Mouse (Mus musculus): Measurements from ENCODE around the gene Adprm.
"Not testable (repeated sequence)": the region's sequence is repeated elsewhere in the genome, so short reads cannot be mapped to it uniquely, and the experiment has no call there.

The Adprm gene

DNA sequence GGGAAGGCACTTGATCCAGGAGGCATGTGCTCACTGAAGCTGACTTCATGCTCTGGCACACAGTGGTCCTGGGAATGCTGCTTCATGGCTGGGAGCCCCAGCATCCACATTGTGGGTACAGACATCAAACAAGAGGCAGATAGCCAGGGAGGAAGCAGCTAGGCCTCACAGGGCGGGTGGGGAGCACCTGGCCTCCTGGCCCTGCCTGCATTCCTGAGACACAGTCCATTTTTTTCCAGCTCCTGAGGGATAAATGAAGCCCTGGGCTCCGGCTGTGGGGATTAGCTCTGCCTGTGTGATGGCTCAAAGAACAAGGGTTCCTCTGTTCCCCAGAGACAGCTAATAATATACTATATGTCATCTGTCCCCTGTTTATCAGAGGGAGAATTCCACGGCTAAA is 22.6 kb upstream of the Adprm start:
- no peak for DNase-seq

- no peak for DNase-seq
Measured at GRCm38 (mm10) chr11:67072615-67073130, 20.3 kb upstream of the Adprm start.

GRCm38 (mm10) chr11:67067741-67068140 is 15.3 kb upstream of the Adprm start:
- no peak for DNase-seq

GRCm38 (mm10) chr11:67062726-67063125 is 10.3 kb upstream of the Adprm start:
- DNase-seq, result no peak

DNA sequence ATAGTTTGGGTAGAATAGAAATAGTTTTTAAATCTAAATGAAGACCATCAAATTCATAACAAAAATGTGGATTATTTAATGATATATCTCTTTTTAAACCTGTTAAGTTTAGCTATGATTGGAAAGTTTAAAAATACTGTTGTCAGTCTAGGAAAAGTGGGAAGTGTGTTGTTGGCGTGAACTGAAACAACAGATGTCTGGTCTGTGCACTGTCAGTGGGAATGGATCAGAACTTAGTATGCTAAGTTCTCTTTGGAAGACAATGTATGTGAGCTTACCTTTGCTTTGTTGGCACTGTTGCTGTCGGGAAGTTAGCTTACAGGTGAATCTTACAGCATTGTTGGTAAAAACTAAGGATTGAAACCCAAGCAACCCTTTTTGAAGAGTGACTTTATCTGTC is 8.9 kb upstream of the Adprm start:
- DNase-seq, result no peak

DNA sequence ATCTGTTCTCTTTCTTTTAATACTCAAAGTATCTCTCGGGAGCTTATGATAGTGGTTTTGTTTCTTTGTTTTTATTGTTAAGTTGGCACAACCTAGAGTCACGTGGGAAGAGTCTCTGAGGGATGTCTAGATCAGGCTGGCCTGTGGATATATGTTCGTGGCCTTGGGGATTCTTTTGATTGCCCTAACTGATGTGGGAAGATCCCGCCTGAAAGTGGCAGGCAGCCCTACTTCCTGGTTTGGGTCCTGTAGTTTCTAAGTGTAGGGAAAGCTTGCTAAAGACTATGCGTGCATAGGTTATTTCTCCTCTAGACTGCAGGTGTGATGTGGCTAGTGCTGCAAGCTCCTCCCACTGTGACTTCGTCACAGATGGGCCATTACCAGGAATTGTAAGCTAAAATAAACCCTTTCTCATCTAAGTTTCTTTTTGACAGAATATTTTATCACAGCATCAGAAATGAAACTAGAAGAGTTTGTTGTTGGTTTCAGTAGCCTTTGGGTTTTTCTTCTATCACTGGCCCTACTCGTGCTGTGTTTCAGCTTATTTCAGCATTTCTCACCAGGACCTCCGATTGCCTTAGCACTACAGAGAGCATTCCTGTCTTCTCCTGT is 2.5 kb upstream of the Adprm start:
- DNase-seq, result no peak

DNA sequence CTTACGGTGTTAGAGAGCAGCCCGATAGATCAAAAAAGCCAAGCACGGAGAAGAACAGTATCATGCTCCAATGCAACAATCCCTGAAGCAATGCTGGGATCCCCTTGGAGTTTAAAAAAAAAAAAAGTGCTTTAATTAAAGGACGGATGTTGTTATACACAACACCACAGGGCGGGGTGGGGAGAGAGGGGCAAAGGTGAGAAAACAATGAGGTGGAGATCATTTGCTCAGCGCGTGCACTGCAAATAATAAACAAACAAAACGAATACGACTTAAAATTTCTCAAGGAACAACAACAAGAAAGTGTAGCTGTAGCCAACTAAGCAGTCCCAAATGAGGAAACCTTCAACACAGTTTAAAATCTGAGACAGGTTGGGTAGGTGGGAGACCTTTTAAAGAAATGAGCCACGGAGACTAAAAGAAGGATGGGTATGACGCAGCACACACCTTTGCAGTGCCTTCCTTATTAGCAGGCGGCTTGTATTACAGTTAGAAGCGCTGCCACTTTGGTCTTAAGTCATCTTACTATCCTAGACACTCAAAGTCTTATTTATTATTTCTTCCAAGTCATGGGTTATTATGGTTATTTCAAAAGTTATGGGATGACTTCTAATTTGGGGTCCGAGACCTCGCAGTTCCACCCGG is 596 bp downstream of the Adprm start:
- DNase-seq, result no peak

GRCm38 (mm10) chr11:67049256-67049655 is 3.1 kb downstream of the Adprm start:
- no peak for DNase-seq

DNA sequence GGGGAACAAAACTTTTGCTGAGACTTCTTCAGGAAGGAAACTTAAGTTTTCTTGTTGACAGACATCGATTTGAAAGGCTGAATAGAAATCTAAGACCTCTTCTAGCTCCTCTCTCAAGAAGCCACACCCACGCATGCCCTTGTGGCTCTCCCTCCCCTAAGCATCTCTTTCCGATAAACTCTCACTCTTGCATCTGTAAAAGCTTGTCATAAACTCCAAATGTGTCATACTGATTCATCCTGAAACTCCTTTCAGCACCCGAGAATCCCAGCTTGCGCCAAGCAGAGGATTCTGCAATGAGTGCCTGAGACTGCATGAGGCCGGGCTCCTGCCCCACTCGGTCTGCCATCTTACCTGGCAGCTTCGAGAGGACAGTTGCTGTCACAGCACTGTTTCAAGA is 3.9 kb downstream of the Adprm start:
- DNase-seq, result no peak

GRCm38 (mm10) chr11:67047199-67047598 is 5.2 kb downstream of the Adprm start:
- DNase-seq, result no peak

DNA sequence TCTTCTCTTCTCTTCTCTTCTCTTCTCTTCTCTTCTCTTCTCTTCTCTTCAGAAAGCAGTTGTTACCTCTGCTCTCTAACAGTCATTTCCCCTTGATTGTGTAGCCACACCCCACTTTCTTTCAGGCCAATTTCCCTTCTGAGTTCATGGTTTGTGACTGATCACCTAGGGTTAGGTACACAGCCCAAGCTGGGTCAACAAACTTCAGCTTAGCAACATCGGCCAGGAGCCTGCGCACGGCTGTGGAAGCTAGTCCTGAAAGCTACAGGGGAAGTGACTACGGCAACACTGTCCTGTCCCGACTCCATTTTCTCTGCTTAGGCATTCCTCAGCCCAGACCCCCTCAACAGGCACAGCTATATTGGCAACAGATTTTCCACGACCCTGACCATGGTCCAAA is 7.4 kb downstream of the Adprm start:
- no peak for DNase-seq

- DNase-seq, result no peak
Measured at GRCm38 (mm10) chr11:67043007-67043406, 9.4 kb downstream of the Adprm start.

GRCm38 (mm10) chr11:67040483-67040882 is 11.9 kb downstream of the Adprm start:
- no peak for DNase-seq

DNA sequence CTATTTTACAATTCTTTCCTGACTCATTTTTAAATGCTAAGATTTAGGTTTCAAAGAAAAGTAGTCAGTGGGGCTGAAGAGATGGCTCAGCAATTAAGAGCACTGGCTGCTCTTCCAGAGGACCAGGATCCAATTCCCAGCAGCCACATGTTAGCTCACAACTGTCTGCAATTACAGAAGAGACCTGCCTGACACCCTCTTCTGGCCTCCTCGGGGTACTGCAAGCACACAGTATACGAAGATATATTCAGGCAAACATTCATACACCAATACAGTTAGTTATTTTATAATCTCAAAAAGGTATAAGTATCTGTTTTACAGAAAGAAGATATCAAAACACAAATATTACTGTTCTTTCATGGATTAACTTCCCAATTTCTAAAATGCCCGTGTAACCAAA is 12.6 kb downstream of the Adprm start:
- no peak for DNase-seq

GRCm38 (mm10) chr11:67036892-67037291 is 15.5 kb downstream of the Adprm start:
- no peak for DNase-seq

GRCm38 (mm10) chr11:67036229-67036628 is 16.2 kb downstream of the Adprm start:
- DNase-seq, result no peak

GRCm38 (mm10) chr11:67034775-67035485 is 17.5 kb downstream of the Adprm start:
- DNase-seq, result no peak

DNA sequence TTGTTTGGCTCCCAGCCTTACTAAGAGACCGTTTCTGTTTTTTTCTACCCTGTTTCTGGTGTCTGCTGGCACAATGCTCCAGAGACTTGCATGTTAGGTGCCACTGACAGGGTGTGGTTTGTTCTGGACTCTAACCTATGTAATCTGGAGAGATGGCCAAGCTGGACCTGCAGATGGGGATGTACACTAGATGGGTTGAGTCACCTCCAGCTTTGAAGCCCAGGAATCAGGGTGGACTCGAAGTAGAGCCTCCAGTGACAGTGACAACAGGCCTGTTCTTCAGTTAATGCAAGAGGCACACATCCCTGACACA is 20.8 kb downstream of the Adprm start:
- DNase-seq, result no peak

GRCm38 (mm10) chr11:67030904-67031602 is 21.3 kb downstream of the Adprm start:
- no peak for DNase-seq

GRCm38 (mm10) chr11:67024867-67025477 is 27.4 kb downstream of the Adprm start, which contains the start of gene Tmem220:
Tmem220 (plus strand) TSS chr11:67025154.
- peak; percentile 90 for DNase-seq

- DNase-seq, result no peak
Measured at GRCm38 (mm10) chr11:67023802-67024340, 28.5 kb downstream of the Adprm start.

DNA sequence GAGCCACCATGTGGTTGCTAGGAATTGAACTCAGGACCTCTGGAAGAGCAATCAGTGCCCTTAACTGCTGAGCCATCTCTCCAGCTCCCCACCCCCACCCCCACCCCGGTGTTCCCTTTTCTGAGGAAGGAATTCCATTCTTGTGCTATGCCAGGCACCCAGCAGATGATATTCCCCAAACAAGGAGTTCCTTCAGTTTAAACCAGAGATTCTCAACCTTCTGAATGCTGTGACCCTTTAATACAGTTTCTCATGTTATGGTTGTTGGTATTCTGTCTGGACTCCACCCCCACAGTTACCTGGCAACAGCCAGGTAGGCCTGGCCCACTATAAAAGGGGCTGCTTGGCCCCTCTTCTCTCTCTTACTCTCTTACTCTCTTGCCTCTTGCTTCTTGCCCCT is 29.2 kb downstream of the Adprm start:
- DNase-seq, result not testable (repeated sequence)

All from layer of hippocampus, adult 9-11 months (tissue).